Mouse (Mus musculus) c-Kit-positive CD71-positive TER-119-negative erythroid progenitor cells, embryonic 14.5 days (primary cell): ENCODE measurements around the gene Epb41l3.

ENCODE experiments used
- DNase-seq: peaks from one replicate; pipeline ENCODE4 v3.0.0-alpha.2; 2013; ENCODE audit warnings: low read depth

Gene Epb41l3

GRCm38 (mm10) chr17:69237172-69237571 lies 161.7 kb downstream of the Epb41l3 start:
- DNase-seq = no peak

- DNase-seq = no peak
Measured at GRCm38 (mm10) chr17:69238810-69239373, 163.4 kb downstream of the Epb41l3 start.

- no peak for DNase-seq
Measured at GRCm38 (mm10) chr17:69239423-69239822, 163.9 kb downstream of the Epb41l3 start.

- DNase-seq = no peak
Measured at GRCm38 (mm10) chr17:69255834-69256233, 180.4 kb downstream of the Epb41l3 start.

GRCm38 (mm10) chr17:69256441-69256840 lies 181.0 kb downstream of the Epb41l3 start:
- no peak for DNase-seq

GRCm38 (mm10) chr17:69263810-69264565 lies 188.5 kb downstream of the Epb41l3 start:
- no peak for DNase-seq

GRCm38 (mm10) chr17:69265171-69265570 lies 189.7 kb downstream of the Epb41l3 start:
- DNase-seq = no peak

- DNase-seq = no peak
Measured at GRCm38 (mm10) chr17:69265759-69266463, 190.4 kb downstream of the Epb41l3 start.

GRCm38 (mm10) chr17:69266936-69267335 lies 191.5 kb downstream of the Epb41l3 start:
- no peak for DNase-seq

GRCm38 (mm10) chr17:69267526-69267925 lies 192.0 kb downstream of the Epb41l3 start:
- no peak for DNase-seq

GRCm38 (mm10) chr17:69277362-69277761 lies 201.9 kb downstream of the Epb41l3 start:
- no peak for DNase-seq

- DNase-seq = no peak
Measured at GRCm38 (mm10) chr17:69284511-69284910, 209.0 kb downstream of the Epb41l3 start.

GRCm38 (mm10) chr17:69288130-69288529 lies 212.6 kb downstream of the Epb41l3 start:
- no peak for DNase-seq

- no peak for DNase-seq
Measured at GRCm38 (mm10) chr17:69290272-69290671, 214.8 kb downstream of the Epb41l3 start.

- no peak for DNase-seq
Measured at GRCm38 (mm10) chr17:69301552-69301951, 226.1 kb downstream of the Epb41l3 start.

- DNase-seq = no peak
Measured at GRCm38 (mm10) chr17:69303579-69304274, 228.2 kb downstream of the Epb41l3 start.

- DNase-seq = no peak
Measured at GRCm38 (mm10) chr17:69307636-69308035, 232.2 kb downstream of the Epb41l3 start.

- DNase-seq = no peak
Measured at GRCm38 (mm10) chr17:69309872-69310271, 234.4 kb downstream of the Epb41l3 start.

GRCm38 (mm10) chr17:69320496-69320895 lies 245.0 kb downstream of the Epb41l3 start:
- DNase-seq = no peak

GRCm38 (mm10) chr17:69322721-69323120 lies 247.2 kb downstream of the Epb41l3 start:
- no peak for DNase-seq
